Mouse (Mus musculus) heart, postnatal 0 days (tissue): Measurements from ENCODE around the gene Gm11549.

Experiments
- CTCF ChIP-seq: IDR thresholded peaks from 2 replicates; pipeline ENCODE4 v1.5.1; 2016; ENCODE audit warnings: antibody characterized with exemption, control low read depth, low read depth
- EP300 ChIP-seq: IDR thresholded peaks from 2 replicates; pipeline ENCODE4 v1.6.1; 2016; ENCODE audit warnings: antibody characterized with exemption, low read depth

DNA sequence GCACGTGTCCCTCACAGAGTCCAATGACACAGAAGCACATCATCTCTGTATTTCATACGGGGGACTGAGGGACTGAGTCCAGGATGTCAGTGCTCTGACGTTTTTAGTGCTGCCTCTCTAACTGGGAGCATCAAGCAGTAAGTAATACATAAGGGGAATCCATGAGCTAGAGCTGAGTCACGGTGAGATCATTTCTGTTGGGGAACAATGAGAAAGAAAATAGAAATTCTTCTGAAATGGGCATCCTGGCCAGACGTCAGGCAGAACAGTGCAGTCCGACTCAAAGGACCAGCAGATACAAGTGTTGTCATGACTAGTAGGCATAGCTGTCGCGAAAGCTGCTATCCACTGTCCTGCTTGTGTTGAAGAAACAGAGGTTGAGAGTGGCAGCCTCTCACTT lies 20.6 kb downstream of the Gm11549 start:
- TF ChIP-seq CTCF (no peak), EP300 (no peak)
